Mouse (Mus musculus): Measurements from ENCODE around the gene Rnf6.
"Not testable (repeated sequence)": the region's sequence is repeated elsewhere in the genome, so short reads cannot be mapped to it uniquely, and the experiment has no call there.

Rnf6 gene

GRCm38 (mm10) chr5:146229869-146230650 lies 8.7 kb upstream of the Rnf6 start:
- no peak for DNase-seq

DNA sequence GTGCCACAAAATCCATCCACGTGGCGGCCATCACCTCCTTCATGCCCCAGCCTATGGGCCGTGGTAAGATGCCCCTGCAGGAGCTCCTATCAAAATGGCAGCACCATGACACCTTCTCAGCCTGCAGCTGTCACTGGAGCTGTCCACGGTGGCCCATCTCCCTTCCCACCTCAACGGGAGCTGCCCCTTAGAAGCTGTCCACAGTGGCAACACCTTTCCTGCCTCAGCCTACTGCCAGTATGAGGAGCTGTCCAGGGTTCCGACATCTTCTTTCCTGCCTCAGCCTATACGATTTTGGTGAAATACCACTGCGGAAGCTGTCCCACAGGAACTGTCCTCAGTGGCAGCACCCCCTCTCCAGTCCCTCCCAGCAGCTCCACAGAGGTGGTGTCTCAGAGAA lies 6.1 kb upstream of the Rnf6 start:
- DNase-seq: no peak

DNA sequence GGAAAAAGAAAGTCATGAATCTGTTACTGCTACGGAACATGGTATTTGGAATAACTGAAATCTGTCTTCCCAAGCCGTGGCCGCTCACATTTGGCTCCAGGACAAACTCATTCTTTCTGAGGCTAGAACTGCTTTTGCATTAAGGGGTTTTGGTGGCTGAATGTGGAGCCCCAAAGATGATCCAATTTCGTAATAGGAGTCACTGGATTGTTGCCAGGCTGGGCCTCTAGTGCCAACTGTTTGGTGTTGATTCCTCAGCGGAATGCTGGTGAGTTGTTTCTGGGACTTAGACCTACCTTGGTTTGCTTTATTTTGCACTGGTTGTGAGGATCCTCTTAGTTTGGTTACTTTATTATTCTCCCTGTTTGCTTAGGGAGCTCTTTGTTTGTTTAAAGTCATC lies 2.4 kb upstream of the Rnf6 start:
- DNase-seq: no peak

DNA sequence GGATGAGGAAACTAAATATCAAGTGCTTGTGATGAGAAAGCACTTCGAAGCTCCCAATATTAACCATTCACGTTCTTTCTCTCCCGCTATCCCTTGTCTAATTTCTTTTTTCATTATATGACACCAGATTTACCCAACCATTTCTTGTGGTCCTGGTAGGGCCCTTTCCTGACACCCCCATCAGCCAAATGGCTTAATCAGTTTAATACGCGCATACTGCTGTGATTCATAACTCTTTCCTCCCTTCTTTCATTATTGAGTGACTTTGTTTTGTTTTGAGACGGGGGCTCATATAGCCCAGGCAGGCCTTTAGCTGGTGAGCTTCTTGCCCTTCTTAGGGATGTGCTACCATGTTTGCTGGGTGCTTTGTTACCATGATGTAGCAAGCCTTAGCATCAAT lies 367 bp upstream of the Rnf6 start:
- DNase-seq: no peak

- DNase-seq: no peak
These were observed 865 bp downstream of the Rnf6 start for GRCm38 (mm10) chr5:146220501-146220878.

- DNase-seq: peak; percentile 94
These were observed 15.8 kb downstream of the Rnf6 start for GRCm38 (mm10) chr5:146205537-146205936.

- no peak for DNase-seq
These were observed 17.4 kb downstream of the Rnf6 start for GRCm38 (mm10) chr5:146203921-146204320.

DNA sequence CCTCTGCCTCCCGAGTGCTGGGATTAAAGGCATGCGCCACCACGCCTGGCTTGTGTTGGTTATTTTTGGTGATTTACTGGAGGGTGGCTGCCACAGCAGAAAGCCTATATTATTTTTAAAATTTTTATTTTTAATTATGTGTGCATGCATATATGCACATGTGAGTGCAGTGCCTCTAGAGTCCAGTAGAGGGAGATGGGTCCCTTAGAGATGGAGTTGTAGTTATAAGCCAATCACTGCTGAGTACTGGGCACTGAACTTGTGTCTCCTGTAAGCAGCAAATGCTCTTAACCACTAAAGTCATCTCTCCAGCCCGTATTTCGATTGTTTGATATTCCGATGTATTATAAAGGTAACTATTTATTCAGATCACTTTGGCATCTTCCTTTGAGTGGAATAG lies 20.8 kb downstream of the Rnf6 start:
- no peak for DNase-seq

- no peak for DNase-seq
These were observed 21.8 kb downstream of the Rnf6 start for GRCm38 (mm10) chr5:146199540-146199939.

DNA sequence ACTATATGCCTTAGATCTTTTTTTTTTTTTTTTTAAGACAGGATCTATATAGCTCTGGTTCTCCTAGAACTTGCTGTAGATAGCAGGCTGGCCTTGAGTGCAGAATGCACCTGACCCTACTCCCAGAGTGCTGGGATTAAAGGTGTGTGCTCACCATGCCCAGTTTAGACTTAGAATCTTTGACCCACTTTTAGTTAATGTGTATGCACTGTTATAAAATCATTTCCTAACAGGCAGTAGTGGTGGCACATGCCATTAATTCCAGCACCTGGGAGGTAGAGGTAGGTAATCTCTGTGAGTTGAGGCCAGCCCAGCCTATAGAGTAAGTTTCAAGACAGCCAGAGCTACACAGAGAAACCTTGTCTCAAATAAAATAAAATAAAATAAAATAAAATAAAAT lies 22.3 kb downstream of the Rnf6 start:
- peak; percentile 77 for DNase-seq

DNA sequence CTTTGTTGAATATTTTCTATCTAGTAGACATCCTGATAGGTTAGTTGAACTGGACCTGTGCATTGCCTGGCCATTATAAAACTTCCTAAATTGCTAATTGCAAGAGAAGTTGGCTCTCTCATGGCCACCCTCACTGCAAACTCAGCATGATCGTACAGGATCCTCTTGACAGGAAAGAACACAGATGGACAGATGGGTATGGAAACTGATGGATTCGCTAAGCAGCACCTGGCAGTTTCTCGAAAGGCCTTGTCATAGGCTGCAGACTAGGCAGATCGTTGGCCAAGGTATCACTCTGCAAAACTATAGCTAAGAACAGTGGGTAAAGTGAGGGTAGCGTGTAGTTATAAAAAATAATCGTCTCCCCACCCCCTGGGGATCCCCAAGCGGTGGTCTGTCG lies 28.0 kb downstream of the Rnf6 start:
- no peak for DNase-seq

DNA sequence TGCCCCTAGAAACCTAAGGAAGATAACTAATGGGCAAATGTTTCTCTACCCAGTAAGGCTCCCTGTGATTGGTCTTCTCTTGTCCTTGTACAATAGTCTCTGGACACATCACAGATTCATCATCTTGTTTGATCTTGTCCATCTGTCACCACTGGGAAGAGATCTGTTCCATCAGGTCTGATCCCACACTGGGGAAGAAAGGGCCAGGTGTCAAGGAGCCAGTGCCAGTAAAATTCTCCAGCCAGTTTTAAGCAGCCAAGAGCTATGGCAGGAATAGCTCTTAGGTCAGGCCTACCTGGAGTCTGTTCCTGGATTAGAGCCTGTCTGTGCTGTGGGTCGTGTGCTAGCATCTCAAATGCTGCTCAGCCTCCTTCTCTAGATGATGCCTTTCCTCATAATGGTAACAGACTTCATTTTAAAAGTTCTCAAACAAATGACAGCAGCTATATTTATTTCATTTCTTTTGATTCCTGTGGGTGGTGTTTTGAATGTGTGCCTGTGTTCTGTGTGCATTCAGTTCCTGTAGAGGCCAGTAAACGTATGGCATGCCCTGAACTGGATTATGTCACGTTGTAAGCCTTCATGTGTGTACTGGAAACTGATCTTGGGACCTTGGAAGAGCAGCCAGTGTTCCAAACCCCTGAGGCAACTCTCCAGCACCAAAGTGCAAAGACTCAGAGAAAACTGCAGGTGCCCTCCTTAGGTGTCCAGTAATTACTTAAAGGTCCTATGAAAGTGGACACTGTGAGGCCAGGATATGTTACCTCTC lies 30.7 kb downstream of the Rnf6 start:
- DNase-seq: no peak

DNA sequence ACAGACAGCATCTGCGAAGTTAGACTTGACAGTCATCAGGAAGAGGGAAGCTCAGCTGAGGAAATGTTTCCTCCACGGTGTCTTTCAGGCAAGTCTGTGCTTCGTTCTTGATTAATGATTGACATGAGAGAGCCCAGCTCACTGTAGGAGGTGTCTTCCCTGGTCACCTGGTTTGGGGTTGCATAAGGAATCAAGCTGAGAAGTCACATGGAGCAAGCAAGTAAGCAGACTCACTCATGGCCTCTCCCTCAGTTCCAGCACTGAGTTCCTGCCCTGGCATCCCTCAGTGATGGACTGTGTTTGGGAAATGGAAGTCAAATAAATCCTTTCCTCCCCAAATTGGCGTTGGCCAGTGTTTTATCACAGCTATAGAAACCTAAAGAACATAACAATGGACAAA lies 31.3 kb downstream of the Rnf6 start:
- peak; percentile 73 for DNase-seq

- DNase-seq: no peak
These were observed 32.6 kb downstream of the Rnf6 start for GRCm38 (mm10) chr5:146188712-146189111.

- no peak for DNase-seq
These were observed 33.2 kb downstream of the Rnf6 start for GRCm38 (mm10) chr5:146188144-146188543.

DNA sequence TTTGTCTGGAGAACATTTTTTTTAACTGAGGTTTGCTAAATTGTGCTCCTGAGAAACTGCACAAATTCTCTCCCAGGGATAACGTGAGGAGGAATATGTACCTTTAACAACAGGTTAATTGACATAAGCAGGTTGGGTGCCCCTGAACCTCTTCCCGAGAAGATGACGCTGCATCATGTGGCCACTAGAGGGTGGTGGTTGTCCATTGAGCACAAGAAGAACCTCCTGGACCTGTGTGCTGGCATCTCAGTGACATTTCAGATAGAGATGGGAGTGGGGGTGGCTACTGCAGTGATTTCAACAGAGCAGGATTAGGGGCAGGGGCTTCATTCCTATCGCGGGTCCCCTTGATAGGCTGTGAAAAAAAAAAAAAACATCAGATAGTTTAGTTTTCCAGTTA lies 33.9 kb downstream of the Rnf6 start:
- DNase-seq: peak; percentile 56

DNA sequence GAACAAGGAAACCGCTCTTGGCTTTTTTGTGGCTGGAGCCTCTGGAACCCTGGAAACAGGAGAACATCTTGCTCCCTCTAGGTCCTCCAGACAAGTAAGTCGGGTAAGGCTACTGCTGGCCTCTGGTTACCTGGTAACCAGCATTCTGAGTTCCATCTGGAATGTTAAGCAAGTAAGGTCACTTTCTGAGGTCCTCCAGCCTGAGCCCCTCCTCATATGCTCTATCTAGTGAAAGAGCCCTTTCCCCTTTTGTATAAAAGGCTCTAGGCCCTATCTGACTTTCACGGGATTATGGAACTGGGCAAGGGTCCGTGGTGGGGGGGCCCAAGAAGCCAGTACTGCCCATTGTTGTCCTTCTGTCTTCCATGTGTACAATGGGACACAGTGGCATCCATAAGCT lies 36.2 kb downstream of the Rnf6 start, which contains the start of gene 1700001J03Rik:
TSS of gene 1700001J03Rik (minus strand) at position 101 of the 400 bp plus-strand sequence.
- not testable (repeated sequence) for DNase-seq

GRCm38 (mm10) chr5:146172744-146173143 lies 48.6 kb downstream of the Rnf6 start:
- peak; percentile 48 for DNase-seq

- not testable (repeated sequence) for DNase-seq
These were observed 50.7 kb downstream of the Rnf6 start, which contains the start of gene Gm6309 for GRCm38 (mm10) chr5:146170621-146171020. Gene Gm6309 (minus strand): TSS chr5:146170721.

GRCm38 (mm10) chr5:146160439-146160838 lies 60.9 kb downstream of the Rnf6 start, which contains the start of gene Gm5565:
Gene Gm5565 (minus strand): TSS chr5:146160539.
- not testable (repeated sequence) for DNase-seq

Measured in kidney, adult 11 months (tissue).